Mouse (Mus musculus): ENCODE data around the gene Sertad1. TPM values are rescaled to one million over a fixed set of nuclear protein-coding genes. Genes with fewer than 3 reads are reported as not detected.

Gene Sertad1
- 1 to 10 TPM; 4.5 TPM for total RNA-seq (2021)
- long read RNA-seq, partial matches to known transcripts: 0 of 3 reads
- long read RNA-seq, other reads (novel, unspliced or antisense): 1 of 3 reads

DNA sequence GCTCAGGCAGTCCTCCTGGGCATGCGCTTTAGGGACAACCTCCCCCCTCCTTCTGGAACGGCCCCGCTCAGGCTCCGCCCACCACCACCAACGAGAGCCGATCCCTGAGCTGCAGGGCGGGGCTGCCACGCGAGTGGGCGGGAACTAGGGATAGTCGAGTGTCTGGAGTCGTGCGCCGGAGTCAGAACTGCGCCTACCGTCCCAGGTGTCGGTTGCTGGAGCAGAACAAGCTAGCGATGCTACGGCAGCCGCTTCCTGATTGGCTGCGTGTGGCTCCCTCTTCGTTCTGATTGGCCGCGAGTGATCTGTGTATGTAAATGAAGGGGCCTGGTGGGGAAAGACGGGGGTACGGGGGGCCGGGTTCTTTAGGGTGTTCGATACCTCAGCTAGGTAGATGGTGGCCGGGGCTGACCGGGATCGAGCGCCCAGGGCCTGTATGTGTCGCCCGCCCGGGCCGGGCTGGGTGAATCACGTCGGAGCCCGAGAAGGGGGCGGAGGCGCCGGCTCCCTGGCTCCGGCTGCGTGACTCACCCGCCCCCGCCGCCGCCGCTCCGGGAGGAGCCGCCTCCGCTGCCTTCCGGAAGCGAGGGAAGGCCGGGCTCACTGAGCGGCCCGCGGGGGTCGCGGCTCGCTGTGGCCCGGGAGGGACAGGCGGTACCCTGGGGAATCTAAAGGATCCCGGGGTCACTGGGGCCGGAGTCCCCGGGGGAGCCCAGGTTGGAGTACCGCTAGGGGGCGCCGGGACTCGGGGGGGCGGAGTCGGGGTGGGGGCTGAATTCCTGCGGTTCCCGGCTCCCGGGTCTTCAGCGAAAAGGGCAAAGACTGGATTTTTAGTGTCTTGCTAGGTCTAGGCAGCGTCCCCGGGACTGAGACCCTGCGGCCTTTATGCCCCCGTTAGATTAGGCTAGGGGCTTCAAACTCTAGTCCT lies at the start of gene Sertad1:
Gene Sertad1 (plus strand): TSS at position 141 of the 928 bp plus-strand sequence.
- DNase-seq (ENCODE audit: low spot score in 2 of 2): peak; percentile 98 to 99

GRCm38 (mm10) chr7:27437544-27437943 lies 49.2 kb upstream of the Sertad1 start:
- DNase-seq (ENCODE audit: low spot score in 2 of 2): no peak

- no peak for DNase-seq (ENCODE audit: low spot score in 2 of 2)
Observed at GRCm38 (mm10) chr7:27440014-27440413, 46.7 kb upstream of the Sertad1 start.

GRCm38 (mm10) chr7:27446051-27446450 lies 40.7 kb upstream of the Sertad1 start:
- DNase-seq (ENCODE audit: low spot score in 2 of 2): peak; percentile 32 to 43

- peak; percentile 60 to 73 for DNase-seq (ENCODE audit: low spot score in 2 of 2)
Observed at GRCm38 (mm10) chr7:27446521-27447418, 39.9 kb upstream of the Sertad1 start.

DNA sequence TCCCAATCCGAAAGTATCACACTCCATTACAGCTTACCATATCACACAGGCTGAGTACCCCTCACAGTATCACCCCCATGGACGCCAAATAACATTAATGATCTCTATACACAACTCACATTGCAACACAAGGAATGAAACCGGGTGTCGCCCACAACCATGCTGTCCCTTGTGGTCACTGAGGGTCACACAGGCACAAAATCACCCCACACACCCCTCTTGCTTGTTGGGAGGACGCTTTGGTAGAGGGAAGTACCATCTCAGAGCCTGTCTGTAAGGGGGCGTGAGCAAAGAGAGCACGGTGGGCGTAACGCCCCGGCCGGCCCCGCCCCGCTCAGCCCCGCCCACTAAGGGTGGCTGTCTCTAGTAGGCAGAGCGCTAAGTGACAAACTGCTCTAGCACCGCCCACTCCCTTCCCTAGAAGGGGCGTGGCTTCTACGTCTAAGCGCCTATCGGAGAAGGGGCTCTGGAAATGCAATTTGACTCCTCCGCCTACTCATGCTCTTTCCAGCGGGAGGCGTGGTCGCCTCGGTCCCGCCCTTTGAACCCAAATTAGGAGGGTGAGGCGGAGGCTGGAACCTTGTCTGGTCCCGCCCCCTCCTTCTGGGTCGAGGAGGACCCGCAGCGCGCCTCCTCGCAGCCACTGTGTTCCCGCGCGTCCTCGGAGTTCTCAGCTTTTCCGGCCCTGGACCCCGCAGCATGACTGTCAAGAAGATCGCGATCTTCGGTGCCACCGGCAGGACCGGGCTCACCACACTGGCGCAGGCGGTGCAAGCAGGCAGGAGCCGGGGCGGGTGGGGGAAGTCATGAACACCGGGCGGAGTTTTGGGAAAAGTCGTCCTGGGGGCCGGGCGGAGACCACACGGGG lies 39.1 kb upstream of the Sertad1 start, which contains the start of the genes Sptbn4 and Blvrb:
Gene Sptbn4 (minus strand): TSS at position 268 of the 868 bp plus-strand sequence.
Gene Blvrb (plus strand): TSS at position 560 of the 868 bp plus-strand sequence.
- peak; percentile 96 for DNase-seq (ENCODE audit: low spot score in 2 of 2)

DNA sequence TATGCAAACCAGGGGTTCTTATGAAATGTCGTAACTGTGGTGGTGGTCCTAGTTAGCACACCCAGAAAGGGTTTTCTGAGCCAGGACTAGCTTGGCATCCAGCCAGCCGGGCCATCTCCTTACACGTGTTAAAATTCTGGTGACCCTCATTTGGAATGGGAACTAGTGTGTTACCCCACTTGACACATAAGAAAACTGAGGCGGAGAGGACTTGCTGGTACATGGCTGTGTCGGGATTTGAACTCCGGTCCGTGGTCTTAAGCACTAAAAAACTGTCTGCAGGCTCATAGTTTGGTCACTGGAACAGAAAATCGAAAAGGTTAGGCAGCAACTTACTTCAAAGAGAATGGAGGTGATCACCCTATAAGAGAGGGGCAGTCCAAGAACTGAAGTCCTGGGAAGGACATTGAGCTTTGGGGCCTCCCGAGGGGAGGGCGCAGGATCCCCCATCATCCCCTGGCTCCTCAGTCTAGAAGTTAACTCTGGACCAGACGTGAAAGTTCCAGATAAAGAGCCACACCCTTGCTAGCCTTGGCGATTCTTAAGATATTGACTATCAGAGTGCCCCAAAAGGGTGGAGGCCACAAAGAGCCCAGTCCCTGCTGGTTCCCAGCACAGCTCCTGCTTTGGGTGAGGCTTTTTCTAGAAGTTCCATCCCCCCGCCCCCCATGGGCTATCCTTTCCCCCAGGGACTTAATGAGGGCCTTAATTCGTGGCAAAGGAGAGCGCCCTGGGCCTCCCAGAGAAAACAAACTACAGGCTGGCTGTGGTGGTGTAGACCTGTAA lies 38.1 kb upstream of the Sertad1 start:
- peak; percentile 41 to 51 for DNase-seq (ENCODE audit: low spot score in 2 of 2)

DNA sequence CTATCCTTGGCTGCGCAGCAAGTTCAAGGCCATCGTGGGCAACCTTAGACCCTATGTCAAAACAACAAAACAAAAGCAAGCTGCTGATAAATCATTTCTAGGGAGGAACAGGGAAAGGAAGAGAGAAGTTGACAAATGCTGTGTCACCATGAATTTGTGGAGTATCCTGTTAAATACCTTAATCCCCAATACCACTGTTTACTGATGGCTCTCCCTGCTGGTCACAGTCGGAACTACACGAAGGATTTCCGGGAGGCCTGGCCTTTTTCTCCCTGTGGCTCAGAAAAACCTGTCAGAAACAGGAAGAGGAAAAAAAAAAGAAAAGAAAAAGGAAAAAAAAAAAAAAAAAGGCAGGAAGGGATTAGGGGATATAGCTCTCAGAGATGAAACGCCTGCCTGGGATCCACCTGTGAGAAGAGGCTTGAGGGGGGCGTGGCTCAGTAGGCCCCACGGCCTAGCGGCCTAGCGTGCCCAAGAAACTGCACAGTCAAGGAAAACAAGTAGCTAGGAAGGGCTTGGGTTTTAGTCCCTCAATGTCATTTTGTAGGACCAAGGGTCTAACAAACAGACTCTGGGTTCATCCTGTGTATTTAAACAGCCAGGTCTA lies 37.4 kb upstream of the Sertad1 start:
- peak; percentile 80 to 82 for DNase-seq (ENCODE audit: low spot score in 2 of 2)

DNA sequence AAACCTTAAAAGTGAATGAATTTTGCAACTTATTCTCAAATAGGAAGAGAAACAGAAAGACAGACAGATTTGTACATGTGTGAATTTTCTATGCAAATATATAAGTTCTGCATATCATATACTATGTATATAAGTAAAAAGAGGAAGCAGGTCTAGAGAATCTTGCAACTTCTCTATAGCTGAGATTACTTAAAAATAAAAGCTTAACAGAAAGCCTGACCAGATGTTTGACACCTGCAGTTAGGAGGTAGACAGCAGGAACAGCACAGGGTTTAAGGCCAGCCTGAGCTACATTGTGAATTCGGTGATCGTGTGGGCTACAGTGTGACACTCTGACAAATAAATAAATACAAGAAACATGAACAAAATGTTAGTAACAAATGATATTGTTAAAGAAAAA lies 35.4 kb upstream of the Sertad1 start:
- DNase-seq (ENCODE audit: low spot score in 2 of 2): no peak

DNA sequence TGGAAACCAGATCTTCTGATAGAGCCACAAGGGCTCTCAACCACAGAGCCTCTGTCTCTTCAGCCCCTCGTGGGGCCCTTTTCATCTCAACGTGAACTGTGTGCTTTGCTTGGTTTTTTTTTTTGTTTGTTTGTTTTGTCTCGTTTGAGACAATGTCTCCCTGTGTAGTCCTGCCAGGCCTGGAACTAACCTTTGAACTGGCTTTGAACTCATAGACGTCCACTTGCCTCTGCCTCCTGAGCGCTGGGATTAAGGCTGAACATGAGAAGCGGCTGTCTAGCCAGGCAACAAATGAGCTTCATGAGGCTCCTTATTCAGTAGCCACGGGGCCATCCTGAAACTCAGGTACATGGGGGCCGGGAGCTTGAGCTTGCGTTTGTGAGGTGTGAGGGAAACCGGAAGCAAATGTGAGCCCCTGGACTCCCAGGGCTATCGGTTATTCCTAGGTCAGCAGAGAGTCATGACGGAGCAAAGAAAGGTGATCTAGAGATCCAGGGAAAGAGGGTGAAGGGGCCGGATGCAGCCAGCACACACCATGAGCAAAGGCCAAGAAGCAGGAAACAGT lies 34.4 kb upstream of the Sertad1 start:
- DNase-seq (ENCODE audit: low spot score in 2 of 2): no peak

DNA sequence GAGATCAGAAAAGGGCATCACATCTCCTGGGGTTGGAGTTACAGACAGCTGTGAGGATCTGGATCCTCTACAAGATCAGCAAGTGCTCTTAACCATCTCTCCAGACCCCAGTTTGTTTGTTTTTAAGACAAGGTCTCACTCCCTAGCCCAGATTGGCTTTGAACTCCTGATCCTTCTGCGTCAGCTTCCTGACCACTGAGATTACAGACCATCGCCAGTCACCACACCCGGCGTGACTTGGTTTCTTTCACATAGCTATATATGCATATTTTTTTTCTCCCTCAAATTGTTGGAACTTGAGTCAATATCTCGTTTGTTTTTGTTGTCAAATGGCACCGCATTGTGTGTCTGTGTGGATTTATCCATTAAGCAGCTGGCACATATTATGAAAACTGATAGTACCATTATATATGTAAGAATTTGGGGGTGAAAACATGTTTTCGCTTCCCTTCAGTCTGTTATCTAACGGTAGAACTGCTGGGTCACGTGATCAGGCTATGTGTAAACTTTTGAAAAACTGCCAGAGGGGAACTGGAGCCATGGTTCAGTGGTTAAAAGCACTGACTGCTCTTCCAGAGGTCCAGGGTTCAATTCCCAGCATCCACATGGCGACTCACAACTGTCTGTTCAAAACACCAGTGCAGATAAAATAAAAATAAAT lies 32.1 kb upstream of the Sertad1 start:
- DNase-seq (ENCODE audit: low spot score in 2 of 2): no peak

- DNase-seq (ENCODE audit: low spot score in 2 of 2): no peak
Observed at GRCm38 (mm10) chr7:27455273-27455672, 31.4 kb upstream of the Sertad1 start.

- no peak for DNase-seq (ENCODE audit: low spot score in 2 of 2)
Observed at GRCm38 (mm10) chr7:27458614-27459013, 28.1 kb upstream of the Sertad1 start.

DNA sequence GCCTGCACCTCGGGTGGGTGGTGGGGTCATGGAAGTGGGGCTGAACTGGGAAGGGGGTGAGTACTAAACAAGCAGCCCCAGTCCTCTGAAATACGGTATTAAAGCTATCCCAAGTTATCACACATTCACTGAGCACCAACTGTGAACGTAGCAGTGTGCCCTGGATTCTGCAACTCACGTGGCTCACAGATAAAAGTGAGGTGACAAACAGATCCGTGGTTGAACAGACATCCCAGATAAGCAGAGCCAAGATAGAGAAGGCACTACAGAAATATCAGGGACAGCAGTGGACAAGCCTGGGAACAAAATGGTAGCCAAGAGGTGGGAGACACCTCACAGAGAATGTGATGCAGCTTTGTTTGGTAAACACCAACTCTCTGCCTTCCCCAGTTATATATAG lies 27.1 kb upstream of the Sertad1 start:
- no peak for DNase-seq (ENCODE audit: low spot score in 2 of 2)

DNA sequence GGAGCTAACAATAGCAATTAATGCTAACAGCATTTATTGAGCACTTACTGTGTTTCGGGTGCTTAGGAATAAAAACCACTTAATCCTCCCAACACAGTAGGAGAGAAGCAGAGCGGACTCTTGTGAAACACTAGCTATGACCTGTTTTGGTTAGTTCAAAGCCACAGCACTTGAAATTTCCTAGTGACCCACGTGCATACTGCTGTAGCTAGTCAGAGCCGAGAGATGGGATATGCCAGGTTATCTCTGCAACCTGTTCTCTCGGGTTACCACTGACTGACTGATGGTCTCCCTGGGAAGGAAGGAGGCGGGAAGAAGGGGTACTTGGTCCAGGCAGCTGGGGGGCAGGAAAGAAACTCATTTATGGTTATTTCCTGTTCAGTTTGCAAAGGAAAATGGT lies 26.2 kb upstream of the Sertad1 start:
- DNase-seq (ENCODE audit: low spot score in 2 of 2): no peak

GRCm38 (mm10) chr7:27467648-27468047 lies 19.1 kb upstream of the Sertad1 start:
- no peak for DNase-seq (ENCODE audit: low spot score in 2 of 2)

DNA sequence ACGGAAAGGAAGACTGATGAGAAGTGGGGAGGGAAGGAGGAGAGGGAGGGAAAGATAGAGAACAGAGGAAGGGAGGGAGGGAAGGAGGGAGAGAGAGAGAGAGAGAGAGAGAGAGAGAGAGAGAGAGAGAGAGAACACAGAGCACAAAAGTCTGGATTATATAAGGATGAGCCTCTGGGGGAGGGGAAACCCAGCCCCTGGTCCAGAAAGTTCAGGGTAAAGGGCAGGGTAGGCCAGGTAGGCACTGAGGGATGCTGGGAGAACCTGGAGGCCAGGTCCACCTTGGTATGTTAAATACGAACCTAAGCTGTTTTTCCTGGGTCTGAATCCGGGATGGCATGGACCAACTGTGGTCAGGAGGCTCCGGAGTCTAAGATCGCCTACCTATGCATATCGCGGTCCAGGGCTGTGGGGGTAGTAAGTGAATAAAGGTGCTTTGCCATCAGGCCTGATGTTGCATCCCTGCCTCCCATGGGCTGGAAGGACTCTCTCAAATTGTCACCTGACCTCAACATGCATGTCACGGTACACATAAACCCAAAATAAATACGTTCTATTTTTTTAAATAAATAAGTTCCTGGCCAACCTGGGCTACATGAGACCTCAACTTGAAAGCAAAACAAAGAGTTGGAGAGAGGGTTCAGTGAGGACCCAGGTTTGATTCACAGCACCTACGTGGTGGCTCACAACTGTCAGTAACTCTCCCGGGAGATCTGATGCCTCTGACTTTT lies 15.2 kb upstream of the Sertad1 start:
- DNase-seq (ENCODE audit: low spot score in 2 of 2): no peak

DNA sequence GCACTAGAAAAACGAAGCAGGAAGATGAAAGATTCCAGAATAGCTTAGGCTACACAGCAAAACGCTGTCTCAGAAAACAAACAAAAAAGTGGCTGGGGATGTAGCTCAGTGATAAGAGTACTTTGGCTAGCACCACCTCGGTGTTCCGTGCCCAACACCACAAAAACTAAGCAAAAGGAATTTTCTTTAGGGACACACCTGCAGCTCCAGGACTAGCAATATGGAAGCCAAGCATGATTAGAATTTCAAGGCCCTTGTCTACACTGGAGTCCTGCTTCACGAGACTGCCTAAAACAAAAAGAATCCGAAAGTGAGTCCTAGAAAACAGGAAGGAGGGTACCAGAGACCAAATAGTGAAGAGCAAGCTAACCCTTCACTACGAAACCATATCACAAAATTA lies 14.1 kb upstream of the Sertad1 start:
- DNase-seq (ENCODE audit: low spot score in 2 of 2): no peak
